25 mouse cellular contexts compared by ENCODE assay signal in the genomic region with DNA sequence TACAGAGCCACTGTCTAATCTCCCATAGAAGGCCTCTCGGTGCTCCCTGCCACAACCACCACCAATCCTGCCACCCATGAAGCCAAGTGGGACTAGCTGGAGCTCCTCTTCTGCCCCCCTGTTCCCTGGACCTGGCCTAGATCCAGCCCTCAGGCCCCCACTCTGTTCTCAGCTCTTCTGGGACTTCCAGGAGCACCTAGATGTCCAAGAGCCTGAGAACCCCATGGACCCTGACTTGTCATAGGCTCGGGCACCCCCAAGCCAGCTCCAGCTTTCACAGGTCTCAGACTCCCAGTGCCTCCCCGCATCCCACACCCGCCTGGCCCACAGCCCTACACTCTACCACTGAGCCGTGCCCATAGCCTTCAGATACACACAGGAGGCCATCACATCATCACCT. TPM values are rescaled to one million over a fixed set of nuclear protein-coding genes. Genes with fewer than 3 reads are reported as not detected.
DNase-seq lines count a peak whose midpoint lies in the region; ATAC-seq and TF ChIP-seq lines count a peak whose summit lies in the region.
"Had no signal": no experiment of that assay in that cellular context is flagged by ENCODE, and none has a peak within 500 bp of the region (broad histone marks: within the 10 kb centered on the region; RNA-seq: fewer than 3 reads in every experiment).

No protein-coding gene starts in this region.

- peaks cover 27% of the 10 kb centered on the region for H3K4me1 ChIP-seq in embryonic facial prominence, embryonic 15.5 days
- H3K4me1 ChIP-seq in embryonic facial prominence, embryonic 10.5 days: peaks cover 37% of the 10 kb centered on the region
- H3K4me1 ChIP-seq in heart, embryonic 12.5 days (replicated peaks): peaks cover 29% of the 10 kb centered on the region
- H3K4me1 ChIP-seq in heart, adult 2 months (ENCODE audit: control insufficient read depth, insufficient read depth, low read length): peaks cover 8% of the 10 kb centered on the region
- H3K4me1 ChIP-seq in midbrain, embryonic 11.5 days (ENCODE audit: control insufficient read depth, insufficient read depth, low read length): peaks cover 8% of the 10 kb centered on the region
- peaks cover 11% of the 10 kb centered on the region for H3K4me1 ChIP-seq in midbrain, embryonic 16.5 days (ENCODE audit: control insufficient read depth, insufficient read depth, low read length)

- H3K36me3 ChIP-seq in embryonic facial prominence, embryonic 15.5 days: no peaks in the 10 kb centered on the region
- H3K36me3 ChIP-seq in embryonic facial prominence, embryonic 10.5 days (replicated peaks): no peaks in the 10 kb centered on the region
- H3K36me3 ChIP-seq in heart, embryonic 12.5 days: no peaks in the 10 kb centered on the region
- no peaks in the 10 kb centered on the region for H3K36me3 ChIP-seq in heart, adult 2 months (ENCODE audit: control insufficient read depth, insufficient read depth, low read length)
- no peaks in the 10 kb centered on the region for H3K36me3 ChIP-seq in midbrain, embryonic 11.5 days (ENCODE audit: control insufficient read depth, insufficient read depth, low read length)
- H3K36me3 ChIP-seq in midbrain, embryonic 16.5 days (ENCODE audit: control insufficient read depth, insufficient read depth, low read length): no peaks in the 10 kb centered on the region
- H3K36me3 ChIP-seq: embryonic facial prominence, embryonic 13.5 days; heart, embryonic 13.5 days had no signal

- no peak overlapping the region for H3K9ac ChIP-seq in embryonic facial prominence, embryonic 15.5 days
- H3K9ac ChIP-seq in heart, embryonic 12.5 days: no peak overlapping the region
- H3K9ac ChIP-seq in heart, adult 2 months (ENCODE audit: low read depth, low read length): no peak overlapping the region
- H3K9ac ChIP-seq in midbrain, embryonic 11.5 days (ENCODE audit: low read length): no peak overlapping the region
- H3K9ac ChIP-seq in midbrain, embryonic 16.5 days (ENCODE audit: low read depth, low read length): no peak overlapping the region
- H3K9ac ChIP-seq: embryonic facial prominence, embryonic 13.5 days; heart, embryonic 13.5 days; hindbrain, embryonic 14.5 days had no signal

- H3K4me2 ChIP-seq in embryonic facial prominence, embryonic 15.5 days (replicated peaks): no peak overlapping the region
- H3K4me2 ChIP-seq in heart, embryonic 12.5 days: no peak overlapping the region
- H3K4me2 ChIP-seq in midbrain, embryonic 11.5 days: no peak overlapping the region
- H3K4me2 ChIP-seq in midbrain, embryonic 16.5 days (ENCODE audit: low read length): no peak overlapping the region
- H3K4me2 ChIP-seq: embryonic facial prominence, embryonic 13.5 days; heart, embryonic 13.5 days; hindbrain, embryonic 14.5 days had no signal

- ATAC-seq in embryonic facial prominence, embryonic 15.5 days (ENCODE audit: insufficient number of reproducible peaks, low FRiP score, low TSS enrichment, low read depth): no peak
- ATAC-seq in heart, embryonic 12.5 days (ENCODE audit: insufficient number of reproducible peaks, low FRiP score): 0 out of 2 replicates have a peak, but pooled peaks have one; percentile 28
- ATAC-seq in midbrain, embryonic 11.5 days (ENCODE audit: low FRiP score): no peak
- no peak for ATAC-seq in midbrain, embryonic 16.5 days
- ATAC-seq: activated CD4-positive, CD25-positive, alpha-beta regulatory T cell, adult 4 months; forebrain, embryonic 14.5 days; hindbrain, postnatal 0 days; inflammation-experienced regulatory T-cells, adult 6 months; intestine, embryonic 16.5 days had no signal

- H3K9me3 ChIP-seq in embryonic facial prominence, embryonic 15.5 days (replicated peaks): no peaks in the 10 kb centered on the region
- H3K9me3 ChIP-seq in embryonic facial prominence, embryonic 10.5 days: peaks cover 2% of the 10 kb centered on the region; the same call in 1 of the 2 replicates
- no peaks in the 10 kb centered on the region for H3K9me3 ChIP-seq in heart, embryonic 12.5 days (replicated peaks)
- H3K9me3 ChIP-seq in midbrain, embryonic 11.5 days (ENCODE audit: control insufficient read depth, low read length): no peaks in the 10 kb centered on the region
- H3K9me3 ChIP-seq in midbrain, embryonic 16.5 days (replicated peaks; ENCODE audit: control insufficient read depth, low read length, poor library complexity, severe bottlenecking): no peaks in the 10 kb centered on the region
- H3K9me3 ChIP-seq: embryonic facial prominence, embryonic 13.5 days; heart, embryonic 13.5 days had no signal

- 87% methylated on average over 5 of the region's 5 CpGs for WGBS in embryonic facial prominence, embryonic 15.5 days
- 92% methylated on average over 5 of the region's 5 CpGs for WGBS in embryonic facial prominence, embryonic 10.5 days
- 86% methylated on average over 5 of the region's 5 CpGs for WGBS in heart, embryonic 12.5 days
- WGBS in heart, adult 2 months: 99% methylated on average over 5 of the region's 5 CpGs
- WGBS in midbrain, embryonic 11.5 days: 93% methylated on average over 5 of the region's 5 CpGs
- 93% methylated on average over 5 of the region's 5 CpGs for whole genome bisulfite sequencing in midbrain, embryonic 16.5 days

- H3K79me2 ChIP-seq in heart, adult 2 months (replicated peaks; ENCODE audit: control insufficient read depth, insufficient read depth, low read length): no peaks in the 10 kb centered on the region

- H3K27me3 ChIP-seq in embryonic facial prominence, embryonic 15.5 days: no peaks in the 10 kb centered on the region
- peaks cover 36% of the 10 kb centered on the region for H3K27me3 ChIP-seq in embryonic facial prominence, embryonic 10.5 days (replicated peaks; ENCODE audit: low read depth, poor library complexity, severe bottlenecking)
- H3K27me3 ChIP-seq in heart, embryonic 12.5 days (replicated peaks): no peaks in the 10 kb centered on the region
- H3K27me3 ChIP-seq in heart, adult 2 months (ENCODE audit: control insufficient read depth, insufficient read depth, low read length): no peaks in the 10 kb centered on the region
- no peaks in the 10 kb centered on the region for H3K27me3 ChIP-seq in midbrain, embryonic 11.5 days (ENCODE audit: control insufficient read depth, insufficient read depth, low read length)
- H3K27me3 ChIP-seq in midbrain, embryonic 16.5 days (ENCODE audit: control insufficient read depth, insufficient read depth, low read depth, low read length): 0 out of 2 replicates have a peak, but pooled peaks cover 2% of the 10 kb centered on the region
- H3K27me3 ChIP-seq: embryonic facial prominence, embryonic 13.5 days had no signal

- TF ChIP-seq POLR2A in heart, adult 2 months (IDR thresholded peaks at IDR 0.05; ENCODE audit: insufficient read depth, low read depth, low read length): no peak

- no peak for TF ChIP-seq EP300 in heart, adult 2 months (IDR thresholded peaks at IDR 0.05; ENCODE audit: insufficient read depth, low read depth, low read length)

- 0 out of 2 replicates have a peak overlapping the region, but pooled peaks have one; percentile 11 for H3K27ac ChIP-seq in embryonic facial prominence, embryonic 15.5 days (replicated peaks)
- no peak overlapping the region for H3K27ac ChIP-seq in embryonic facial prominence, embryonic 10.5 days (replicated peaks)
- H3K27ac ChIP-seq in heart, embryonic 12.5 days (ENCODE audit: poor library complexity, severe bottlenecking): no peak overlapping the region
- H3K27ac ChIP-seq in heart, adult 2 months: no peak overlapping the region
- no peak overlapping the region for H3K27ac ChIP-seq in midbrain, embryonic 11.5 days (ENCODE audit: low read depth, low read length)
- no peak overlapping the region for H3K27ac ChIP-seq in midbrain, embryonic 16.5 days (ENCODE audit: low read length)
- H3K27ac ChIP-seq: embryonic facial prominence, embryonic 13.5 days; heart, embryonic 13.5 days; hindbrain, embryonic 14.5 days; hindbrain, postnatal 0 days had no signal

- H3K4me3 ChIP-seq in embryonic facial prominence, embryonic 15.5 days (replicated peaks): no peak overlapping the region
- H3K4me3 ChIP-seq in embryonic facial prominence, embryonic 10.5 days: no peak overlapping the region
- no peak overlapping the region for H3K4me3 ChIP-seq in heart, embryonic 12.5 days
- no peak overlapping the region for H3K4me3 ChIP-seq in heart, adult 2 months
- H3K4me3 ChIP-seq in midbrain, embryonic 11.5 days (ENCODE audit: low read depth, low read length): no peak overlapping the region
- no peak overlapping the region for H3K4me3 ChIP-seq in midbrain, embryonic 16.5 days (ENCODE audit: low read depth, low read length)
- H3K4me3 ChIP-seq: embryonic facial prominence, embryonic 13.5 days; heart, embryonic 13.5 days had no signal

- intact Hi-C loops in heart, adult 2 months (cut with DNase I): no loop called here

- DNase-seq in embryonic facial prominence, embryonic 10.5 days (ENCODE audit: low spot score): no peak
- DNase-seq in heart, adult 2 months: no peak
- DNase-seq in midbrain, embryonic 11.5 days (ENCODE audit: low spot score, missing footprints): peak; percentile 35
- DNase-seq: adrenal gland, adult 8-10 months; adrenal gland, postnatal 36 days; cerebellum, adult 11 months; cerebellum, adult 2 months; cerebellum, adult 9-11 months; cerebellum, postnatal 25 days; gastrocnemius, postnatal 25 days; heart, postnatal 14 days; heart, postnatal 4 days had no signal

- no peak for TF ChIP-seq CTCF in heart, adult 2 months (IDR thresholded peaks at IDR 0.05)

RNA-seq across cellular contexts. Expression of gene Prelp, which starts 1.9 kb away (rescaled TPM):
- 6.7 and 8.2 TPM in 2 replicates for polyA plus RNA-seq in embryonic facial prominence, embryonic 15.5 days (2015; fragmentation: Nextera tagmentation; extraction: Ambion mirVana)
- 0.74 and 0.91 TPM in 2 replicates for polyA plus RNA-seq in embryonic facial prominence, embryonic 10.5 days (2016; fragmentation: Nextera tagmentation; extraction: Ambion mirVana)
- polyA plus RNA-seq in heart, embryonic 12.5 days (2016; fragmentation: Nextera tagmentation; extraction: Ambion mirVana): 2.5 and 2.7 TPM in 2 replicates
- total RNA-seq in heart, adult 2 months (2021): 10 to 100 TPM; 29.0 to 34.4 TPM
- polyA plus RNA-seq in heart, adult 2 months (2012; rRNA removed): 52.1 and 58.5 TPM in 2 replicates
- 1.1 and 1.7 TPM in 2 replicates for polyA plus RNA-seq in midbrain, embryonic 11.5 days (2014; fragmentation: Nextera tagmentation; extraction: Ambion mirVana)
- 8.1 and 9.1 TPM in 2 replicates for polyA plus RNA-seq in midbrain, embryonic 16.5 days (2015; fragmentation: Nextera tagmentation; extraction: Ambion mirVana)
- total RNA-seq: common myeloid progenitor, adult 5-6 weeks; ES-E14 had no signal
- polyA plus RNA-seq: activated CD4-positive, CD25-positive, alpha-beta regulatory T cell, adult 4 months; inflammation-experienced regulatory T-cells, adult 6 months had no signal

RNA-seq across cellular contexts. Expression of gene Optc, which starts 15.3 kb away (rescaled TPM):
- 1.1 and 1.2 TPM in 2 replicates for polyA plus RNA-seq in embryonic facial prominence, embryonic 15.5 days (2015; fragmentation: Nextera tagmentation; extraction: Ambion mirVana)
- polyA plus RNA-seq in embryonic facial prominence, embryonic 10.5 days (2016; fragmentation: Nextera tagmentation; extraction: Ambion mirVana): 0.38 and 0.79 TPM in 2 replicates
- 0.22 and 0.66 TPM in 2 replicates for polyA plus RNA-seq in heart, embryonic 12.5 days (2016; fragmentation: Nextera tagmentation; extraction: Ambion mirVana)
- under 1 TPM; 0.34 to 0.36 TPM for total RNA-seq in heart, adult 2 months (2021)
- polyA plus RNA-seq in heart, adult 2 months (2012; rRNA removed): 1.00 and 2.4 TPM in 2 replicates
- polyA plus RNA-seq in midbrain, embryonic 11.5 days (2014; fragmentation: Nextera tagmentation; extraction: Ambion mirVana): 1.6 and 1.9 TPM in 2 replicates
- 2.3 and 3.7 TPM in 2 replicates for polyA plus RNA-seq in midbrain, embryonic 16.5 days (2015; fragmentation: Nextera tagmentation; extraction: Ambion mirVana)
- total RNA-seq: common myeloid progenitor, adult 5-6 weeks had no signal
- polyA plus RNA-seq: activated CD4-positive, CD25-positive, alpha-beta regulatory T cell, adult 4 months; inflammation-experienced regulatory T-cells, adult 6 months had no signal
